Mouse (Mus musculus) myocyte (in vitro differentiated cells): ENCODE measurements around the gene Cfap54.

ENCODE experiments used
- E2F4 ChIP-seq: IDR thresholded peaks from one replicate; pipeline ENCODE4 v1.6.1; 2011; ENCODE audit warnings: mild to moderate bottlenecking, control low read depth, moderate library complexity; ENCODE audit not compliant: insufficient read depth
- MYOD1 ChIP-seq, 3 experiments: IDR thresholded peaks; one replicate each; pipeline ENCODE4 v1.6.1; 2011; ENCODE audit warnings: control low read depth in 2 of 3, low read depth in 2 of 3, mild to moderate bottlenecking in 2 of 3, moderate library complexity in 1 of 3; ENCODE audit not compliant: insufficient read length in 2 of 3, control insufficient read depth in 1 of 3
- POLR2A ChIP-seq: IDR thresholded peaks from one replicate; pipeline ENCODE4 v1.6.1; 2011; ENCODE audit warnings: low read depth, mild to moderate bottlenecking, control low read depth, moderate library complexity; ENCODE audit not compliant: insufficient read length
- USF1 ChIP-seq: IDR thresholded peaks from one replicate; pipeline ENCODE4 v1.6.1; 2011; ENCODE audit warnings: low read depth, mild to moderate bottlenecking, control low read depth, moderate library complexity

DNA sequence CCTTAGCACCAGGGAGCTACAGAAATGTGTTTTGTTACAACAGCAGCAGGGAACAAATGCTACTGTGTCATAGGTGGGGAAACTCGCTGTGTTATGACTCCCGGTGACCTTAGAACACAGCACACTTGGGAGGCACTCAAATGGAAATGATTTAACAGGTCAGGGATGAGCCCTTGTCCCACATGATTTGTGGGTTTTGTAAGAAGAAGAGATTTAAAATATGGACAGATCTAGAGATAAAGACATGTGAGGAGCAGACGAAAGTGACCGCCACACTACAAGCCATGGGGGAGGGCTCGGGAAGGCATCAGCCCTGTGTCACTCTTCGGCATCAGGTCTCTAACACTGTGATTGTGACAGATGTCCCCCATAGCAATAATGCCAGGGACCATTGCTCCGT, 144.3 kb downstream of the Cfap54 start:
- TF ChIP-seq POLR2A (no peak), MYOD1 (IDR thresholded peaks at IDR 0.05; ENCODE audit: control insufficient read depth in 1 of 3, insufficient read length in 2 of 3, low read depth in 2 of 3) (no peak), E2F4 (no peak), USF1 (no peak)
